Mouse (Mus musculus): Measurements from ENCODE around the gene Ptprcap. TPM values are rescaled to one million over a fixed set of nuclear protein-coding genes. Genes with fewer than 3 reads are reported as not detected.
"Not testable (repeated sequence)": the region's sequence is repeated elsewhere in the genome, so short reads cannot be mapped to it uniquely, and the experiment has no call there.

Gene Ptprcap
- total and polyA plus RNA-seq, 3 experiments, result 1.1 to 6.4 (median 1.7) TPM

DNA sequence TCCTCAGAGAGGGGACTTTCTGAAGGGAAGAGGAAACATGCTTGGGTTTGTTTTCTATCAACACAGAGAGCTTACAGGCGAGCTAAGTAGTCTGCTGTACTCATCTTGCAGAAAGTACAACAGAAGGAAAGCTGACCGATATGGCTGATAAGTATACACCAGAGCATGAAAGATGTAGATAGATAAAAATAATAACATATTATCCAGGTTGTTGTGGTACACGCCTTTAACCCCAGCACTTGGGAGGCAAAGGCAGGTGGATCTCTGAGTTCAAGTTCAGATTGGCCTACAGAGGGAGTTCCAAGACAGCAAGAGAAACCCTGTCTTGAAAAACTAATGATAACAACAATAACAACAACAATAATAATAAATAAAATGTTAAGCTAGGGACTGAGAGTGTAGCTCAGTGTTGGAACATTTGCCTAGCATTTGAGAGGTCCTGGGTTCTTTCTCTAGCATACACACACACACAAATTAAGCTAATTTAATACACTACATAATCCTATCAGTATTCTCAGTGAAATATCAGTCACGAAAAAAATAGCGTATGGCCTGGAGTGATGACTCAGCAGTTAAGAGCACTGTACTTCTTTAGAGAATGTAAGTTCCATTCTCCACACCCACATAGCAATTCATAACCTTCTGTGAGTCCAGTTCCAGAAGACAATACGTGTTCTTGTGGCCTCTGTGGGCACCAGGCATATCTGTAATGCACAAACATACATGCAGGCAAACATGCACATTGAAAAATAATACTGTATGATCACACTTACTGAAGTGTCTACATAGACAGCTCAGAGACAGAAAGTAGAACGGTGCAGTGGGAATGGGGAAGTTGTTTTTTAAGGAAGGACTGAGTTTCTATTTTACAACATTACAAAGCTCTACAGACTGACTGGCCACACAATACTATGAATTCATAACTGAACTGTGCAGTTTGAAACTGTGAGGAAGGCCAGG, 30.7 kb upstream of the Ptprcap start:
- no peak overlapping the region; the same call in 1 of the 2 replicates for H3K27ac ChIP-seq

DNA sequence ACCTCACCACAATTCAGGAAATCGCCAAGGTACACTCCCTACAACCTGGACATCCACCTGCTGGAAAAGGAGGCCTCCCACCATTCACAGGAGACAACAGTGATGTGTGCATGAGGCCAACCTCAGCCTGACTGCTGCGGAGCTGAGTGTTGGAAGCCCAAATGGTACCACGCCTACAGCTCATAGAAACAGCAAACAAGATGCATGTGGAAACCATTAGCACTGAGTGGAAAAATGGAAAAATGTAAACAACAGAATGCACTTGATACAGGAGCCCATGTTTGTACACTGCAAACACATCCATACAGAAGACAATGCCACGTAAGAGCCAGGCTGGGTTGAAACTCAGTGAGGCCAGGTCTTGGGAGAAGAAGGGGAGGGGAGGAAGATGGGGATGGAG, 29.0 kb upstream of the Ptprcap start:
- H3K4me3 ChIP-seq, result no peak overlapping the region
- 84% methylated on average over 4 of the region's 4 CpGs for WGBS
- no peak overlapping the region for H3K27ac ChIP-seq
- H3K27me3 ChIP-seq (ENCODE audit: control insufficient read depth, insufficient read depth, low read length), result no peaks in the 10 kb centered on the region
- H3K9ac ChIP-seq (ENCODE audit: low read depth, low read length), result no peak overlapping the region
- H3K4me1 ChIP-seq (ENCODE audit: control insufficient read depth, insufficient read depth, low read length), result peaks cover 10% of the 10 kb centered on the region
- H3K36me3 ChIP-seq (ENCODE audit: control insufficient read depth, insufficient read depth, low read length), result peaks cover 2% of the 10 kb centered on the region; the same call in 1 of the 2 replicates
- DNase-seq, result no peak
- intact Hi-C loops (cut with DNase I), result no loop called here
- H3K79me2 ChIP-seq (replicated peaks; ENCODE audit: control insufficient read depth, insufficient read depth, low read length), result peaks cover 2% of the 10 kb centered on the region
- TF ChIP-seq POLR2A (IDR thresholded peaks at IDR 0.05; ENCODE audit: insufficient read depth, low read depth, low read length) (no peak), CTCF (IDR thresholded peaks at IDR 0.05) (no peak), EP300 (IDR thresholded peaks at IDR 0.05; ENCODE audit: insufficient read depth, low read depth, low read length) (no peak)

More for the DNA sequence above, 30.7 kb upstream of the Ptprcap start:
- WGBS, result 78% methylated on average over 7 of the region's 7 CpGs
- Histone ChIP-seq H3K4me3 (no peak overlapping the region), H3K27me3 (ENCODE audit: control insufficient read depth, insufficient read depth, low read length) (no peaks in the 10 kb centered on the region), H3K36me3 (ENCODE audit: control insufficient read depth, insufficient read depth, low read length) (peaks cover 2% of the 10 kb centered on the region; the same call in 1 of the 2 replicates), H3K79me2 (replicated peaks; ENCODE audit: control insufficient read depth, insufficient read depth, low read length) (peaks cover 2% of the 10 kb centered on the region), H3K9ac (ENCODE audit: low read depth, low read length) (no peak overlapping the region), H3K4me1 (ENCODE audit: control insufficient read depth, insufficient read depth, low read length) (peaks cover 10% of the 10 kb centered on the region)
- TF ChIP-seq CTCF (IDR thresholded peaks at IDR 0.05) (peak; percentile 14; the same call in 1 of the 2 replicates), EP300 (IDR thresholded peaks at IDR 0.05; ENCODE audit: insufficient read depth, low read depth, low read length) (no peak), POLR2A (IDR thresholded peaks at IDR 0.05; ENCODE audit: insufficient read depth, low read depth, low read length) (no peak)
- DNase-seq, result no peak
- intact Hi-C loops (cut with DNase I), result no loop called here

GRCm38 (mm10) chr19:4125268-4125667, 28.1 kb upstream of the Ptprcap start:
- not testable (repeated sequence) for H3K27ac ChIP-seq; H3K27me3 ChIP-seq (ENCODE audit: control insufficient read depth, insufficient read depth, low read length); H3K79me2 ChIP-seq (replicated peaks; ENCODE audit: control insufficient read depth, insufficient read depth, low read length); H3K36me3 ChIP-seq (ENCODE audit: control insufficient read depth, insufficient read depth, low read length); H3K4me3 ChIP-seq; DNase-seq
- intact Hi-C loops (cut with DNase I), result loop anchor here (5.0 kb wide), 2 partner anchors 77 to 102 kb away; partner anchors contain the start of gene Rad9a
- WGBS, result 15% methylated on average over 4 of the region's 4 CpGs
- Histone ChIP-seq H3K9ac (ENCODE audit: low read depth, low read length) (peak overlapping the region; percentile 53), H3K4me1 (ENCODE audit: control insufficient read depth, insufficient read depth, low read length) (peaks cover 10% of the 10 kb centered on the region)

- 1% methylated on average over 60 of the region's 64 CpGs for WGBS
- peak within 1 kb of the TSS; percentile 92 for H3K9ac ChIP-seq (ENCODE audit: low read depth, low read length)
- peaks cover 5% of the 10 kb centered on the region for H3K4me1 ChIP-seq (ENCODE audit: control insufficient read depth, insufficient read depth, low read length)
- no peaks in the 10 kb centered on the region for H3K27me3 ChIP-seq (ENCODE audit: control insufficient read depth, insufficient read depth, low read length)
- peaks cover 2% of the 10 kb centered on the region for H3K79me2 ChIP-seq (replicated peaks; ENCODE audit: control insufficient read depth, insufficient read depth, low read length)
- peak within 1 kb of the TSS; percentile 77 for H3K4me3 ChIP-seq
- peak within 1 kb of the TSS; percentile 89 for H3K27ac ChIP-seq
- DNase-seq, result peak; percentile 98 to 99
- intact Hi-C loops (cut with DNase I), result loop anchor here (2.0 to 5.0 kb wide), 3 partner anchors 37 to 101 kb away; partner anchors contain the start of genes Rad9a and Rps6kb2
- H3K36me3 ChIP-seq (ENCODE audit: control insufficient read depth, insufficient read depth, low read length), result no peaks in the 10 kb centered on the region
- TF ChIP-seq POLR2A (IDR thresholded peaks at IDR 0.05; ENCODE audit: insufficient read depth, low read depth, low read length) (peak; percentile 65), CTCF (IDR thresholded peaks at IDR 0.05) (peak; percentile 64), EP300 (IDR thresholded peaks at IDR 0.05; ENCODE audit: insufficient read depth, low read depth, low read length) (0 out of 2 replicates have a peak, but pooled peaks have one; percentile 63)
Observed at GRCm38 (mm10) chr19:4125741-4126696, 27.4 kb upstream of the Ptprcap start, which contains the start of gene Aip. Gene Aip, minus strand, starts transcription at chr19:4125858.

- Histone ChIP-seq H3K27me3 (ENCODE audit: control insufficient read depth, insufficient read depth, low read length) (no peaks in the 10 kb centered on the region), H3K79me2 (replicated peaks; ENCODE audit: control insufficient read depth, insufficient read depth, low read length) (peaks cover 2% of the 10 kb centered on the region), H3K4me1 (ENCODE audit: control insufficient read depth, insufficient read depth, low read length) (peaks cover 5% of the 10 kb centered on the region), H3K9ac (ENCODE audit: low read depth, low read length) (peak overlapping the region; percentile 92), H3K36me3 (ENCODE audit: control insufficient read depth, insufficient read depth, low read length) (no peaks in the 10 kb centered on the region), H3K4me3 (peak overlapping the region; percentile 77), H3K27ac (peak overlapping the region; percentile 89)
- intact Hi-C loops (cut with DNase I), result loop anchor here (2.0 to 5.0 kb wide), 3 partner anchors 36 to 100 kb away; partner anchors contain the start of genes Rad9a and Rps6kb2
- WGBS, result 39% methylated on average over 7 of the region's 7 CpGs
- no peak for TF ChIP-seq CTCF (IDR thresholded peaks at IDR 0.05)
- TF ChIP-seq POLR2A (IDR thresholded peaks at IDR 0.05; ENCODE audit: insufficient read depth, low read depth, low read length), result no peak
- TF ChIP-seq EP300 (IDR thresholded peaks at IDR 0.05; ENCODE audit: insufficient read depth, low read depth, low read length), result no peak
- DNase-seq, result no peak
Observed at GRCm38 (mm10) chr19:4126759-4127495, 26.5 kb upstream of the Ptprcap start.
